24 mouse cellular contexts compared by ENCODE assay signal in genomic region chr7:75568276-75568675, GRCm38 (mm10).
DNase-seq lines count a peak whose midpoint lies in the region; ATAC-seq lines count a peak whose summit lies in the region.
"Had no signal": no experiment of that assay in that cellular context is flagged by ENCODE, and none has a peak within 500 bp of the region (broad histone marks: within the 10 kb centered on the region; RNA-seq: fewer than 3 reads in every experiment).

No protein-coding gene starts in this region.

- H3K27ac ChIP-seq in heart, embryonic 10.5 days: no peak overlapping the region
- H3K27ac ChIP-seq: heart, embryonic 15.5 days; hindbrain, embryonic 12.5 days; hindbrain, postnatal 0 days; intestine, embryonic 15.5 days; kidney, postnatal 0 days; liver, embryonic 13.5 days; midbrain, embryonic 15.5 days; neural tube, embryonic 12.5 days; stomach, embryonic 15.5 days had no signal

- DNase-seq in heart, adult 11 months: peak; percentile 86
- no peak for DNase-seq in heart, embryonic 10.5 days (ENCODE audit: low spot score)
- DNase-seq in lung, postnatal 36 days: peak; percentile 77
- peak; percentile 23 for DNase-seq in splenic B cell, adult 2 months (ENCODE audit: low read depth, low spot score)
- DNase-seq in adrenal gland, postnatal 10 days: no peak
- no peak for DNase-seq in heart, postnatal 10 days
- DNase-seq: cerebellum, adult 11 months; cerebellum, adult 9-10 months; kidney, adult 8-10 months; layer of hippocampus, postnatal 36 days; left cerebral cortex, postnatal 4 days; liver, embryonic 13.5 days had no signal

- intact Hi-C loops in heart, postnatal 10 days (cut with DNase I): no loop called here

- ATAC-seq in granulocyte monocyte progenitor cell, adult 5-6 weeks (replicated peaks; ENCODE audit: poor library complexity, severe bottlenecking): peak; percentile 90
- ATAC-seq: forebrain, embryonic 16.5 days; hindbrain, postnatal 0 days; intestine, embryonic 15.5 days; midbrain, embryonic 15.5 days had no signal

- no peaks in the 10 kb centered on the region for H3K9me3 ChIP-seq in heart, embryonic 10.5 days
- H3K9me3 ChIP-seq: G1E; heart, embryonic 15.5 days; hindbrain, embryonic 12.5 days; intestine, embryonic 15.5 days; liver, embryonic 13.5 days; midbrain, embryonic 15.5 days; neural tube, embryonic 12.5 days; stomach, embryonic 15.5 days had no signal

- H3K4me3 ChIP-seq in heart, embryonic 10.5 days: no peak overlapping the region
- H3K4me3 ChIP-seq: erythroblast, embryonic 14.5 days; heart, embryonic 15.5 days; hindbrain, embryonic 12.5 days; intestine, embryonic 15.5 days; liver, embryonic 13.5 days; midbrain, embryonic 15.5 days; neural tube, embryonic 12.5 days; stomach, embryonic 15.5 days had no signal

- no peaks in the 10 kb centered on the region for H3K27me3 ChIP-seq in heart, embryonic 10.5 days (ENCODE audit: insufficient read depth, poor library complexity, severe bottlenecking)
- no peaks in the 10 kb centered on the region for H3K27me3 ChIP-seq in splenic B cell, adult 2 months (ENCODE audit: control insufficient read depth, insufficient read depth, low read length, poor library complexity, severe bottlenecking)
- H3K27me3 ChIP-seq: heart, embryonic 15.5 days; hindbrain, embryonic 12.5 days; intestine, embryonic 15.5 days; liver, embryonic 13.5 days; midbrain, embryonic 15.5 days; neural tube, embryonic 12.5 days; stomach, embryonic 15.5 days had no signal

- H3K36me3 ChIP-seq in heart, embryonic 10.5 days: peaks cover 6% of the 10 kb centered on the region; the same call in 1 of the 2 replicates
- no peaks in the 10 kb centered on the region for H3K36me3 ChIP-seq in splenic B cell, adult 2 months (ENCODE audit: control insufficient read depth, insufficient read depth, low read length, poor library complexity, severe bottlenecking)
- H3K36me3 ChIP-seq: G1E; heart, embryonic 15.5 days; hindbrain, embryonic 12.5 days; intestine, embryonic 15.5 days; liver, embryonic 13.5 days; midbrain, embryonic 15.5 days; neural tube, embryonic 12.5 days; stomach, embryonic 15.5 days had no signal

- WGBS in heart, embryonic 10.5 days: 88% methylated on average over 4 of the region's 4 CpGs

- peaks cover 15% of the 10 kb centered on the region for H3K4me1 ChIP-seq in heart, embryonic 10.5 days
- H3K4me1 ChIP-seq: hindbrain, embryonic 12.5 days; intestine, embryonic 15.5 days; midbrain, embryonic 15.5 days; neural tube, embryonic 12.5 days; stomach, embryonic 15.5 days had no signal

Comparison
In these comparisons a context has a peak if more than half of its experiments do, and no peak if none do; other contexts are left out.
1. DNase-seq: peak in heart, adult 11 months (single experiment), lung, postnatal 36 days (single experiment) and splenic B cell, adult 2 months (single experiment); none in heart, embryonic 10.5 days (single experiment), adrenal gland, postnatal 10 days (single experiment) and heart, postnatal 10 days (0 of 2).